Mouse (Mus musculus) brain, embryonic 14.5 days (tissue): ENCODE results near the gene Krtdap.

ENCODE experiments used
- CTCF ChIP-seq: fragments of 200-500 bp; IDR thresholded peaks from 2 replicates; pipeline ENCODE4 v1.5.1; 2012; ENCODE audit warnings: inconsistent platforms, mild to moderate bottlenecking, moderate library complexity, borderline replicate concordance; ENCODE audit not compliant: insufficient read depth, insufficient read length; ENCODE audit errors: extremely low read depth
- POLR2A ChIP-seq: fragments of 200-500 bp; IDR thresholded peaks from 2 replicates; pipeline ENCODE4 v1.6.1; 2012; ENCODE audit warnings: mild to moderate bottlenecking, inconsistent platforms, borderline replicate concordance; ENCODE audit not compliant: poor library complexity, insufficient read depth, insufficient read length, severe bottlenecking; ENCODE audit errors: extremely low read depth

GRCm38 (mm10) chr7:30761769-30762352, 25.8 kb upstream of the Krtdap start:
- no peak for TF ChIP-seq CTCF
- no peak for TF ChIP-seq POLR2A
